Mouse (Mus musculus) ES-E14 (cell line): ENCODE results near the gene Abhd2. TPM values are rescaled to one million over a fixed set of nuclear protein-coding genes. Genes with fewer than 3 reads are reported as not detected.
A peak's percentile ranks its signal among the peaks of the same experiment; 100 is the strongest.

Source experiments
- DNase-seq: peaks from one replicate; pipeline ENCODE4 v3.0.0-alpha.2; 2013; ENCODE audit warnings: low read depth, low spot score
- H3K27ac ChIP-seq: 2 replicates; pipeline ENCODE4 v1.5.1; 2012; ENCODE audit warnings: low read depth, mild to moderate bottlenecking, low read length, moderate library complexity, mixed read lengths; ENCODE audit not compliant: poor library complexity, insufficient read depth, severe bottlenecking
- H3K36me3 ChIP-seq: 2 replicates; pipeline ENCODE4 v1.6.1; 2012; ENCODE audit warnings: mild to moderate bottlenecking, low read length, moderate library complexity, mixed read lengths; ENCODE audit not compliant: control insufficient read depth, poor library complexity, insufficient read depth, severe bottlenecking
- H3K4me1 ChIP-seq, 2 experiments: fragments of 150-350 bp in 1 of 2; sonication (generic) in 1 of 2; 2 replicates each; pipeline ENCODE4 v1.6.1; 2012; ENCODE audit warnings: low read length in 2 of 2, mild to moderate bottlenecking in 1 of 2, mixed read lengths in 1 of 2; ENCODE audit not compliant: control insufficient read depth in 2 of 2, insufficient read depth in 2 of 2, poor library complexity in 1 of 2
- H3K4me3 ChIP-seq, 2 experiments: fragments of 150-350 bp in 1 of 2; sonication (generic) in 1 of 2; 2 replicates each; pipeline ENCODE4 v1.5.1; 2012; ENCODE audit warnings: low read length in 2 of 2, low read depth in 1 of 2, mild to moderate bottlenecking in 1 of 2, mixed read lengths in 1 of 2; ENCODE audit not compliant: insufficient read depth in 1 of 2, poor library complexity in 1 of 2, severe bottlenecking in 1 of 2
- H3K9ac ChIP-seq: 2 replicates; pipeline ENCODE4 v1.6.1; 2012; ENCODE audit warnings: low read depth, mild to moderate bottlenecking, low read length, mixed read lengths; ENCODE audit not compliant: poor library complexity, insufficient read depth, severe bottlenecking
- H3K9me3 ChIP-seq: fragments of 150-350 bp; sonication (generic); 2 replicates; pipeline ENCODE4 v1.6.1; 2012; ENCODE audit warnings: low read depth, mild to moderate bottlenecking, low read length; ENCODE audit not compliant: control insufficient read depth, insufficient read depth
- CHD2 ChIP-seq: IDR thresholded peaks from 2 replicates; pipeline ENCODE4 v1.6.1; 2014; ENCODE audit warnings: mild to moderate bottlenecking, low read depth, low read length, inconsistent platforms
- HCFC1 ChIP-seq: IDR thresholded peaks from 2 replicates; pipeline ENCODE4 v1.6.1; 2012; ENCODE audit warnings: low read length, inconsistent platforms, borderline replicate concordance; ENCODE audit not compliant: insufficient read depth
- MAFK ChIP-seq: IDR thresholded peaks from 2 replicates; pipeline ENCODE4 v1.6.1; 2014; ENCODE audit warnings: mild to moderate bottlenecking, low read depth, low read length, inconsistent platforms; ENCODE audit not compliant: insufficient read depth
- ZC3H11A ChIP-seq: IDR thresholded peaks from 2 replicates; pipeline ENCODE4 v1.6.1; 2012; ENCODE audit warnings: low read depth, mild to moderate bottlenecking, inconsistent platforms, low read length, borderline replicate concordance
- ZNF384 ChIP-seq: IDR thresholded peaks from 2 replicates; pipeline ENCODE4 v1.6.1; 2012; ENCODE audit warnings: low read depth, low read length, inconsistent platforms
- in situ Hi-C, 2 experiments: fragments of 600-800 bp; cut with MboI; formaldehyde crosslinking; loops; one replicate each; pipeline ENCODE4 v1.15.1; 2025; ENCODE audit warnings: low sequenced_read_pairs in 2 of 2, inconsistent platforms in 1 of 2; ENCODE audit not compliant: unreplicated experiment in 2 of 2
- total RNA-seq: library from RNA; depleted of rRNA; stranded (reverse); fragments of 300-350 nt; gene quantifications from 2 replicates; pipeline ENCODE4 v1.2.3, GENCODE M21; 2012

The Abhd2 gene
- total RNA-seq, 1 experiment, result 58.9 TPM

DNA sequence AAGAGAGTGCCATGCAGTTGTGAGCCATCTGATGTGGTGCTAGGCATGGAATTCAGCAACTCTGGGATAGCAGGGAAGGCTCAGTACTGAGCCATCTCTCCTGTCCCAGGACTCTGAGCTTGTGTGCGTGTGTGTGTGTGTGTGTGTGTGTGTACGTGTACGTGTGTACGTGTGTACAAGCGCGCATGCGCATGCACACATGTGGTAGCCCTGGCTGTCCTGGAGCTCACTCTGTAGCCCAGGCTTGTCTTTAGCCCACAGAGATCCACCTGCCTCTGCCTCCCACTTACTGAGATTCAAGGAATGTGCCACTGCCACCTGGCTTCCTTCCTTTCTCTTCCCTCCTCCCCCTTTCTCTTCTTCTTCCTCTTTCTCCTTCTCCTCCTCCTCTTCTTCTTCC, 120.9 kb downstream of the Abhd2 start:
- in situ Hi-C loops, result no loop called here
- H3K9me3 ChIP-seq, result no peaks in the 10 kb centered on the region
- peak overlapping the region; percentile 89; the same call in 1 of the 2 replicates for H3K27ac ChIP-seq
- H3K9ac ChIP-seq, result peak overlapping the region; percentile 34; the same call in 1 of the 2 replicates
- no peak for TF ChIP-seq MAFK
- no peak for TF ChIP-seq CHD2
- TF ChIP-seq ZNF384, result no peak
- no peak for TF ChIP-seq HCFC1
- TF ChIP-seq ZC3H11A, result no peak
- peaks cover 2% of the 10 kb centered on the region; the same call in 1 of the 2 replicates for H3K36me3 ChIP-seq
- H3K4me3 ChIP-seq, result peak overlapping the region; percentile 69 to 79
- H3K4me1 ChIP-seq, result peaks cover 14% of the 10 kb centered on the region in 2 experiments; a peak in 3 of 4 replicates
- DNase-seq, result no peak

DNA sequence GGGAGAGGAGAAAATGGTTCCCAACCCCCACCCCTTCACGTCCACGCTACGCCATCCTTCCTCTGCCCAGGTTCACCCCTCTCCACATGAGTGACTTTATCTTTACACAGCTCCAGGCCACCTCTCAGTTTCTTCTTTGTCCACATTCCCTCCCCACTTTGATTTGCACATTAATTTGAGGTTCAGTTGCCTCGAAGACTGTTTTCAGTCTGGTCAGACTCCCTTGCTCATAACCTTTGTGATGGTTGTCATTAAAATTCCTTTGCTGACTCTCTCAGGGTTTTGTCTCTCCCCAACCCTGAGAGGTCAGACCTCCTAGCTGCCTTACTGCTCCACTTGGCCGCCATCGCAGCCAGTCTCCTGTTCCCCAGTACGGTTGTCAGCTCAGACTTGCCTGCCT, 121.7 kb downstream of the Abhd2 start:
- Histone ChIP-seq H3K36me3 (peaks cover 2% of the 10 kb centered on the region; the same call in 1 of the 2 replicates), H3K9ac (peak overlapping the region; percentile 69), H3K4me1 (peaks cover 11 to 15% of the 10 kb centered on the region in 2 experiments; a peak in 3 of 4 replicates), H3K27ac (peak overlapping the region; percentile 89), H3K4me3 (peak overlapping the region; percentile 21 to 69; a peak in 3 of 4 replicates), H3K9me3 (no peaks in the 10 kb centered on the region)
- TF ChIP-seq MAFK (no peak), ZNF384 (no peak), HCFC1 (no peak), ZC3H11A (no peak), CHD2 (no peak)
- DNase-seq, result no peak
- in situ Hi-C loops, result no loop called here

- in situ Hi-C loops, result no loop called here
- H3K4me3 ChIP-seq, result no peak overlapping the region
- TF ChIP-seq MAFK (no peak), CHD2 (no peak), ZC3H11A (no peak), HCFC1 (no peak), ZNF384 (no peak)
- H3K9me3 ChIP-seq, result no peaks in the 10 kb centered on the region
- H3K27ac ChIP-seq, result peak overlapping the region; percentile 89; the same call in 1 of the 2 replicates
- no peak overlapping the region; the same call in 1 of the 2 replicates for H3K9ac ChIP-seq
- DNase-seq, result no peak
- H3K36me3 ChIP-seq, result peaks cover 2% of the 10 kb centered on the region; the same call in 1 of the 2 replicates
- peaks cover 13 to 16% of the 10 kb centered on the region in 2 experiments; a peak in 3 of 4 replicates for H3K4me1 ChIP-seq
Measured at GRCm38 (mm10) chr7:79395186-79395585, 122.2 kb downstream of the Abhd2 start.

DNA sequence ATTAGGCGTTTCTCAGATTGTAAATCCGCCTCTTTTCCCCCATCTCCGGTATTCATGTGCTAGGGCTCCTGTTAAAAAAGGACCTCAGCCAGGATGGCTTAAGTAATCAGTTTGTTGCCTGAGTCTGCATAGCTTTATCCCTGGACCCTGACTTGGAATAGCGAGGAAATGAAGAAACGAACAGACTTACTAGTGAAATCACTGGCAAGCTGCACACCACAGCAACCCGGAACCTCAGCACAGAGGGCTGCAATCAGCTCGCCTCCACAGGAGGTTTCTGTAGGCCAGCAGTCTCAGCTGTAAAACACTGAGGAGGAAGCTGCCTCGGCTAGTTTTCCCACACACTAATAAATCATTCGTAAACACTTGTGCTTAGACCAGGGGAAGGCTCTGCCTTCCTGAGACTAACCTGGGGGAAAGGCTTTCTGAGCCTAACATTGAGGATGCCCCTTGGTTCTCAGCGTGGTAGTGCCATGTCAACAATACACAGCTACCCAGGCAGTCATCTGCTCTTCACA, 124.5 kb downstream of the Abhd2 start:
- peak overlapping the region; percentile 32 to 41 for H3K4me3 ChIP-seq
- H3K36me3 ChIP-seq, result peaks cover 2% of the 10 kb centered on the region; the same call in 1 of the 2 replicates
- H3K27ac ChIP-seq, result peak overlapping the region; percentile 89
- no peak for TF ChIP-seq ZC3H11A
- TF ChIP-seq MAFK, result no peak
- H3K4me1 ChIP-seq, result peaks cover 9 to 18% of the 10 kb centered on the region in 2 experiments; a peak in 3 of 4 replicates
- no peak for DNase-seq
- no peaks in the 10 kb centered on the region for H3K9me3 ChIP-seq
- H3K9ac ChIP-seq, result peak overlapping the region; percentile 63
- in situ Hi-C loops, result no loop called here

GRCm38 (mm10) chr7:79398426-79398825, 125.4 kb downstream of the Abhd2 start:
- no peaks in the 10 kb centered on the region for H3K9me3 ChIP-seq
- DNase-seq, result no peak
- TF ChIP-seq ZC3H11A, result no peak
- peaks cover 9 to 18% of the 10 kb centered on the region in 2 experiments; a peak in 3 of 4 replicates for H3K4me1 ChIP-seq
- H3K36me3 ChIP-seq, result peaks cover 4% of the 10 kb centered on the region; the same call in 1 of the 2 replicates
- peak overlapping the region; percentile 89 for H3K27ac ChIP-seq
- H3K9ac ChIP-seq, result peak overlapping the region; percentile 63; the same call in 1 of the 2 replicates
- in situ Hi-C loops, result no loop called here
- H3K4me3 ChIP-seq, result peak overlapping the region; percentile 32 to 41; a peak in 3 of 4 replicates
